Mouse (Mus musculus) C2C12 (cell line): ENCODE measurements at regions not wholly inside any gene's neighbourhood (a gene's known extent, or its start where the extent isn't known, plus 50 kb on each side); places are given as distances from the start of the nearest gene placed in this dataset.

Experiments
- H3K27me3 ChIP-seq: one replicate; pipeline ENCODE4 v1.6.1; 2011; ENCODE audit not compliant: control insufficient read depth, insufficient read depth, insufficient read length
- H3K36me3 ChIP-seq: one replicate; pipeline ENCODE4 v1.6.1; 2011; ENCODE audit not compliant: control insufficient read depth, insufficient read depth
- H3K4me3 ChIP-seq: one replicate; pipeline ENCODE4 v1.5.1; 2011; ENCODE audit warnings: mild to moderate bottlenecking, control low read depth; ENCODE audit not compliant: poor library complexity, insufficient read depth, severe bottlenecking
- H3K79me2 ChIP-seq: one replicate; pipeline ENCODE4 v1.6.1; 2011; ENCODE audit not compliant: control insufficient read depth, insufficient read depth
- H3K79me3 ChIP-seq: one replicate; pipeline ENCODE4 v1.6.1; 2011; ENCODE audit warnings: low read depth, control low read depth
- H3ac ChIP-seq: one replicate; pipeline ENCODE3; 2011; ENCODE audit warnings: low read depth; ENCODE audit not compliant: control insufficient read depth, insufficient read length
- CEBPB ChIP-seq: IDR thresholded peaks from one replicate; pipeline ENCODE4 v1.6.1; 2011; ENCODE audit warnings: low read depth, mild to moderate bottlenecking, control low read depth, moderate library complexity
- CTCF ChIP-seq: IDR thresholded peaks from one replicate; pipeline ENCODE4 v1.5.1; 2011; ENCODE audit not compliant: control insufficient read depth, insufficient read depth, insufficient read length
- FOSL1 ChIP-seq: IDR thresholded peaks from one replicate; pipeline ENCODE4 v1.8.0; 2011; ENCODE audit warnings: mild to moderate bottlenecking, low read length; ENCODE audit not compliant: poor library complexity, insufficient read depth, severe bottlenecking
- MAX ChIP-seq: IDR thresholded peaks from one replicate; pipeline ENCODE4 v1.6.1; 2011; ENCODE audit warnings: mild to moderate bottlenecking, control low read depth
- MYOD1 ChIP-seq: IDR thresholded peaks from one replicate; pipeline ENCODE4 v1.6.1; 2011; ENCODE audit warnings: low read depth; ENCODE audit not compliant: control insufficient read depth, insufficient read length
- MYOG ChIP-seq: IDR thresholded peaks from one replicate; pipeline ENCODE4 v1.6.1; 2011; ENCODE audit not compliant: control insufficient read depth, insufficient read length; ENCODE audit errors: extremely low read depth
- USF1 ChIP-seq: IDR thresholded peaks from one replicate; pipeline ENCODE4 v1.6.1; 2011; ENCODE audit warnings: low read depth, mild to moderate bottlenecking, control low read depth, moderate library complexity

DNA sequence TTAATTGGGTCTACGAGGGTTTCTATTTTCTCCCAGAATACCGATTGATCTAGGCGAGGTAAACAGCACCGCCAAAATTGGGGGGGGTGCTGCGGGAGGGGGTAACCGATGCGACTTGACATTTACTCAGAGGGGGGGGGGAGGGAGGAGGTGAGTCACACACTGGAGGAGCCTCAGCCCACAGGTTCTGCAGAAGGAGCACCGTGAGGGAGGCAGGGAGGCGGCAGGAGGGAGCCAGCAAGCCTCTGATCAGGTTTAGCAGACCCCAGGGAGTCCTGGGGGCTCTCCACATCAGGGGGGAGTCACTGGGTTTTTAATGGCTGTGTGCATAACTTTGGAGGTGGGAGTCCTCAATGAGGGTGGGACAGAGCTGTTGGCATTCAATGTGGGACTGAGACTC lies 51.3 kb upstream of the Ier5l start:
- Histone ChIP-seq H3K79me3 (no peaks in the 10 kb centered on the region), H3K36me3 (no peaks in the 10 kb centered on the region), H3K79me2 (no peaks in the 10 kb centered on the region), H3K27me3 (no peaks in the 10 kb centered on the region), H3K4me3 (no peak overlapping the region), H3ac (no peak overlapping the region)
- TF ChIP-seq MAX (no peak), CEBPB (no peak), MYOD1 (no peak), MYOG (no peak), CTCF (no peak), FOSL1 (no peak), USF1 (no peak)

DNA sequence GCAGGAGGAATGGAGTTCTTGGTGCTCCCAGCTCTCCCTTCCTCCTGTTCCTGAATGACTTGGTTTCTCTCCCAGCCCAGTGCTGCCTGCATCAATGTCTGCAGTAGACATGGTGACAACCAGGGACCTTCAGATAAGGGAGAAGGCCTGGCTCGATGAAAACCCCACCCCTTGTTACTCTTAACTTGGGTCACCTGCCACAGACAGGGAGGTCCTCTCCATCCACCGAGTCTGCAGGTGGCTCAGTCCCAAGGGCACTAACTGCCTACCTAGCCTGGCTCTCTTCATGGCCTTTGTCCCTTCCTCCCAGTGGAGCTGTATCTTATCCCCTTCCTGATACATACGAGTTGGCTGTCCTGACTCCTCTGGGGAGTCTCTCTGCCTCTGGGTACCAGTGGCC lies 51.8 kb upstream of the Ier5l start:
- Histone ChIP-seq H3K4me3 (no peak overlapping the region), H3K79me3 (no peaks in the 10 kb centered on the region)

DNA sequence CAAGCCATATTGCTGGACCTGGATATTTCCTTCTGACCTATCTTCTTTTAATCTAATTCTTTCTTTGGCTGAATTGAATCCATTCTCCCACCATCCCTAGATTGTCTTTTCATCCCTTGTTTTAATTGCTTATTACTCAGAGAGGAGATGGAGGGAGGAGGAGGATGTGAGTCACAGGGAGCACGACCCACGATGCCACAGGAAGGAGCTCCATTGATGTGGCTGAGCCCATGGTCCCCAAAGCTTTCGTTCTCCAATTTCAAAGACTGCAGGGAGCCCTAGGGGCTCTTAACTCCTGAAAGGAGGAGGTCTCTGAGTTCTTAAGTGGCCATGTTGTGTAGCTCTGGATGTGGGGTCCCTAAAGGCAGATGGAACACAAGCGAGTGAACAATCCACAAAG lies 53.5 kb upstream of the Ier5l start:
- no peak overlapping the region for H3K4me3 ChIP-seq
- no peak overlapping the region for H3ac ChIP-seq
- no peaks in the 10 kb centered on the region for H3K36me3 ChIP-seq
- no peaks in the 10 kb centered on the region for H3K27me3 ChIP-seq
- TF ChIP-seq CTCF (no peak), FOSL1 (peak; percentile 77), MAX (no peak), USF1 (peak; percentile 8), MYOD1 (no peak), MYOG (no peak), CEBPB (no peak)
- no peaks in the 10 kb centered on the region for H3K79me2 ChIP-seq
- no peaks in the 10 kb centered on the region for H3K79me3 ChIP-seq

More for the DNA sequence above, 51.8 kb upstream of the Ier5l start:
- no peaks in the 10 kb centered on the region for H3K27me3 ChIP-seq
- no peaks in the 10 kb centered on the region for H3K79me2 ChIP-seq
- no peak overlapping the region for H3ac ChIP-seq
- H3K36me3 ChIP-seq: no peaks in the 10 kb centered on the region
- no peak for TF ChIP-seq MYOG

DNA sequence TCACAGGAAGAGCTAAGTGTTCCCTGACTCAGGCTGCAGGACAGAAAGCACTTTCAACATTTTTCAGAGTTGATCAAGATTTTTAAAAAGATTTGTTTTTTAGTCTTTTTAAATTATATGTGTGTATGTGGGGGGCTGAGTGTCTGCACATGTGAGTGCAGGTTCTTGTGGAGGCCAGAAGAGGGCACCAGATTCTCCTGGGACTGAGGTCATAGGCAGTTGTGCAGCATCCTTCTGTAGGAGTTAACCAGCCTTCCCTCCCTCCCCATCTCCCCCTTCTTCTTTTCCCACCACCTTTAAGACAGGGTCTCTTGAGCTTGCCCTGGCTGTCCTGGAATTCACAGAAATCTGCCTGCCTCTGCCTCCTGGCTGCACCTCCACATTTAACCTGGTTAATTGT lies 58.9 kb upstream of the Ier5l start:
- Histone ChIP-seq H3K79me2 (no peaks in the 10 kb centered on the region), H3K36me3 (no peaks in the 10 kb centered on the region), H3ac (no peak overlapping the region), H3K27me3 (no peaks in the 10 kb centered on the region), H3K4me3 (no peak overlapping the region), H3K79me3 (no peaks in the 10 kb centered on the region)
- no peak for TF ChIP-seq CTCF
- TF ChIP-seq USF1: no peak
- no peak for TF ChIP-seq FOSL1
- TF ChIP-seq CEBPB: no peak
- TF ChIP-seq MAX: no peak
- no peak for TF ChIP-seq MYOG
- no peak for TF ChIP-seq MYOD1

DNA sequence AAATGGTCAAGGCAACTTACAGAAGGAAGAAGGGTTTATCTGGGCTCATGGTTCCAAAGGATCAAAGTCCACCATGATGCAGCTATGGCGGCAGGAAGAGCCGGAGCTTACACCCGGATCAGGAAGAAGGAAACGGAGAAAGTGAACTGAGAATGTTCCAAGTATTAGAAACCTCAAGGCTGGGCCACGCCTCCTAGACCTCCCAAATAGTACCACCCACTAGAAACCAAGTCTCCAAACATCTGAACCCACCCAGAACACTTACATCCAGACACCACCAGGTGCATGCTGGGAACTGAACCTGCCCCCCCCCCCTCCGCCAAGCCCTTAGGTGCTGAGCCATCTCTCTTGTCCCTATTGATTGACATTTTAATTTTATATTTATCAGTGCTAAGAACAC lies 59.3 kb upstream of the Ier5l start:
- Histone ChIP-seq H3K27me3 (no peaks in the 10 kb centered on the region), H3ac (no peak overlapping the region), H3K36me3 (no peaks in the 10 kb centered on the region), H3K79me2 (no peaks in the 10 kb centered on the region), H3K4me3 (no peak overlapping the region), H3K79me3 (no peaks in the 10 kb centered on the region)
- TF ChIP-seq USF1 (no peak), CEBPB (no peak), MYOD1 (no peak), FOSL1 (no peak), CTCF (no peak), MYOG (no peak), MAX (no peak)

DNA sequence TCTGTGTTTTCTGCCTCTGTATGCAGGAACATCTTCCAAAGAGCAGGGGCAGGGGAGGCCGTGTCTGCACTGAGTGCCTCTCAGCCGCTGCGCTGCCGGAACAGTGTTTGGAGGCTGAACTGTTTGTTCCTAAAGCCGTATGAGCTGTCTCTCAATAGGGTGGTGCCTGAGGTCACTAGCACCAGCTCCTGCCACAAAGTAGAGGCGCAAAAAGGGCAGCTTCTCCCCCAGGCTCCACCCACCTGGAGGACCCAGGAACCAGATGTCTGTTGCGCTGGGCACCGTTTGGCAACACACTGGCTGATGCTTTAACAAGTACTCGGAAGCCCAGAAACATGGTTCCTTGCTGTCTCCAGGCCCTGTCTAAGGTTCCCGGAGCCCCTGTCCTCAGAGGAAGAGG lies 60.4 kb upstream of the Cstad start:
- no peaks in the 10 kb centered on the region for H3K79me2 ChIP-seq
- H3K4me3 ChIP-seq: no peak overlapping the region
- no peak overlapping the region for H3ac ChIP-seq
- no peaks in the 10 kb centered on the region for H3K36me3 ChIP-seq
- no peak for TF ChIP-seq MAX
- TF ChIP-seq USF1: no peak
- no peak for TF ChIP-seq FOSL1
- no peak for TF ChIP-seq CTCF
- no peak for TF ChIP-seq MYOD1
- no peak for TF ChIP-seq CEBPB
- no peak for TF ChIP-seq MYOG
- H3K79me3 ChIP-seq: no peaks in the 10 kb centered on the region
- H3K27me3 ChIP-seq: no peaks in the 10 kb centered on the region
